Mouse (Mus musculus) small intestine, adult 2 months (tissue): ENCODE measurements around the gene Slc47a2.

Source experiments
- CTCF ChIP-seq: fragments of 200-500 bp; IDR thresholded peaks from 2 replicates; pipeline ENCODE4 v1.5.1; 2012; ENCODE audit warnings: low read depth, mild to moderate bottlenecking, control low read depth, inconsistent platforms, low read length, moderate library complexity, mixed read lengths; ENCODE audit not compliant: insufficient replicate concordance, insufficient read length; ENCODE audit errors: extremely low read depth
- POLR2A ChIP-seq: fragments of 200-500 bp; IDR thresholded peaks from 2 replicates; pipeline ENCODE4 v1.6.1; 2012; ENCODE audit warnings: low read depth, mild to moderate bottlenecking, control low read depth, inconsistent platforms, low read length, moderate library complexity

GRCm38 (mm10) chr11:61346133-61346532, 3.5 kb upstream of the Slc47a2 start:
- TF ChIP-seq CTCF (no peak), POLR2A (no peak)
